In the genomic region with DNA sequence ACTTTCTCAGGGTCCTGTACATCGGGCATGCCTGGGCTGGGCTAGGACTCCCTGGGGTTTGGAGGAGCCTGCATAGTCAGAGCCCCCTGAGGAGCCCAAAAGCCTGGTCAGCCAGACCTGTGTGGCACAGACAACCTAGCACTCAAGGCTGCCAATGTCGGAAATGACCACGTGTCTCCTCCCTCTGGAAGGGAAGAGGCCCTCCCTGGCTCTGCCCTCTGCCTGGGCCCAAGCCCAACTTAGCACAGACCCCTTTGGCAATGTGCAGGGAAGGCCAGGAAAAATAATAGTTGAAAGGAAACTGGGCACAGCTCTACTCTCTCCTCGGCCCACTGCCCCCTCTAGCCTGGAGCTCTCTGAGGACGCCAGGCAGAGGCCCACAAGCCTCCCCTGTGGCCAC, we compare ENCODE assay signal across 8 mouse cellular contexts. TPM values are rescaled to one million over a fixed set of nuclear protein-coding genes. Genes with fewer than 3 reads are reported as not detected.
DNase-seq lines count a peak whose midpoint lies in the region.

No protein-coding gene starts in this region.

- peak; percentile 82 for DNase-seq in adrenal gland, postnatal 10 days
- DNase-seq in adrenal gland, adult (ENCODE audit: inconsistent age in 2 of 2, low spot score in 1 of 2), result no peak
- peak; percentile 41 for DNase-seq in kidney, postnatal 10 days
- DNase-seq in kidney, postnatal 14 days, result no peak
- peak; percentile 56 to 66 for DNase-seq in adrenal gland, postnatal 36 days
- peak; percentile 66 for DNase-seq in heart, postnatal 4 days
- no peak for DNase-seq in thymus, adult 18-20 months
- no peak for DNase-seq in testis, postnatal 10 days (ENCODE audit: low spot score)

RNA-seq across cellular contexts. Expression of gene Soga1, which starts 24.2 kb away (rescaled TPM):
- total RNA-seq in adrenal gland, postnatal 10 days (2021), result 10 to 100 TPM; 30.3 to 35.9 TPM
- total RNA-seq in adrenal gland, postnatal 36 days (2021), result 10 to 100 TPM; 36.3 to 38.7 TPM
- total RNA-seq in heart, postnatal 4 days (2021), result 10 to 100 TPM; 36.9 to 39.8 TPM

RNA-seq across cellular contexts. Expression of gene Tldc2, which starts 32.0 kb away (rescaled TPM):
- total RNA-seq in adrenal gland, postnatal 10 days (2021), result not detected
- total RNA-seq in adrenal gland, postnatal 36 days (2021), result not detected
- total RNA-seq in heart, postnatal 4 days (2021), result not detected

RNA-seq across cellular contexts. Expression of gene Dsn1, which starts 47.9 kb away (rescaled TPM):
- total RNA-seq in adrenal gland, postnatal 10 days (2021), result 10 to 100 TPM in 1 of 2 experiments, 1 to 10 TPM in 1; 9.2 to 12.8 TPM
- 1 to 10 TPM; 4.4 to 7.2 TPM for total RNA-seq in adrenal gland, postnatal 36 days (2021)
- total RNA-seq in heart, postnatal 4 days (2021), result 10 to 100 TPM; 21.5 to 24.3 TPM

Comparison
In these comparisons a context has a peak if more than half of its experiments do, and no peak if none do; other contexts are left out.
1. DNase-seq: peak in adrenal gland, postnatal 10 days (single experiment), kidney, postnatal 10 days (single experiment), adrenal gland, postnatal 36 days (2 of 2) and heart, postnatal 4 days (single experiment); none in adrenal gland, adult (0 of 2), kidney, postnatal 14 days (single experiment), thymus, adult 18-20 months (0 of 2) and testis, postnatal 10 days (single experiment).